Comparison of ENCODE assay signal across 29 mouse cellular contexts in the genomic region with DNA sequence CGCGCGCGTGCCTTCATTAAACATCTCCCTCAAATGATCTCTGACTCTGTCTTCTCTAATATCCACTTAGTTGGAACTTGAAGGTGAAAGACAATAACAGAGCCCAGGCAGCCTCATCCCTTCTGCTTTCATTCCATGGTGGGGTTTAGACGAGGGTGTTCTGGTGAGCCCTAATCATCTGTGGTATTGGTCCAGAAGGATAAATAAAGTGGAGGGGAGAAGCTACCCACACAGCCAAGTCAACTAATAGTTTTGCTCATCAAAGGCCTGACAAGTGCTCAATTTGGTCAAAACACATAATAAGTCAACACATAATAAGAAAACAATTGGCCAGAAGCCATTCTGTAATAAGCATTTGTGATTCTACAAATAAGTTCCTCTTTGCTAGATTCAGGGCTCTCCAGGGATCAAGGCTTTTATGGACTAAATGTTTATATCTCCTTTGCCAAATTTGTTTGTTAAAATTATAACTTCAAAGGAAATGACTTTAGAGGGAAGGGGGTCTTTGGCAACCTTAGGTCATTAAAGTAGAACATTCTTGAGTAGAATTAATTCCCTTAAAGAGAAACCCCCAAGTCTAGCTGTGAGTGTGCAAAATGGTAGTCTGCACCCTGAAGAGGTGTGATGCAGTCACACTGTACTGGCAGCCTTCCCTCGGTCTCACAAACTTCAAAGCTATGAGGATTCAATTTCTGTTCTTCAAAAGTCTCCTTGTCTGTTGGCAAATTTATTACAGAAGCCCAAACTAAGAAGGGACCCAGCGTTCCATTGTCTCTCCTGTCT.
"Had no signal": no experiment of that assay in that cellular context is flagged by ENCODE, and none has a peak within 500 bp of the region (broad histone marks: within the 10 kb centered on the region; RNA-seq: fewer than 3 reads in every experiment).

No protein-coding gene starts in this region.

- DNase-seq: layer of hippocampus, postnatal 36 days; left cerebral cortex, postnatal 4 days; liver; liver, embryonic 13.5 days; liver, postnatal 0 days; lung, adult 2 months; lung, postnatal 10 days; lung, postnatal 4 days; midbrain, embryonic 14.5 days had no signal

- H3K4me3 ChIP-seq: left cerebral cortex, adult 2 months; limb, embryonic 10.5 days; limb, embryonic 12.5 days; limb, embryonic 13.5 days; limb, embryonic 15.5 days; liver, embryonic 12.5 days; liver, embryonic 13.5 days; liver, embryonic 15.5 days; megakaryocyte, embryonic 14.5 days; midbrain, embryonic 10.5 days; midbrain, embryonic 12.5 days; midbrain, embryonic 13.5 days; midbrain, embryonic 15.5 days; myocyte; neural tube, embryonic 12.5 days had no signal

- H3K27ac ChIP-seq: left cerebral cortex, adult 2 months; limb, embryonic 10.5 days; limb, embryonic 12.5 days; limb, embryonic 13.5 days; limb, embryonic 15.5 days; liver, embryonic 12.5 days; liver, embryonic 13.5 days; liver, embryonic 14.5 days; liver, embryonic 15.5 days; macrophage; midbrain, embryonic 10.5 days; midbrain, embryonic 12.5 days; midbrain, embryonic 13.5 days; midbrain, embryonic 15.5 days; neural tube, embryonic 12.5 days had no signal

- H3K36me3 ChIP-seq: limb, embryonic 10.5 days; limb, embryonic 12.5 days; limb, embryonic 13.5 days; limb, embryonic 15.5 days; liver, embryonic 12.5 days; liver, embryonic 13.5 days; liver, embryonic 15.5 days; midbrain, embryonic 10.5 days; midbrain, embryonic 12.5 days; midbrain, embryonic 13.5 days; midbrain, embryonic 15.5 days; neural tube, embryonic 12.5 days had no signal

- H3K27me3 ChIP-seq: limb, embryonic 12.5 days; limb, embryonic 13.5 days; limb, embryonic 15.5 days; liver, embryonic 12.5 days; liver, embryonic 13.5 days; liver, embryonic 15.5 days; megakaryocyte, embryonic 14.5 days; midbrain, embryonic 12.5 days; midbrain, embryonic 13.5 days; midbrain, embryonic 15.5 days; neural tube, embryonic 12.5 days had no signal

- ATAC-seq: liver, embryonic 12.5 days; liver, postnatal 0 days; lung, postnatal 0 days; midbrain, embryonic 13.5 days; midbrain, embryonic 15.5 days; midbrain, embryonic 16.5 days had no signal

- H3K4me2 ChIP-seq: limb, embryonic 12.5 days; limb, embryonic 13.5 days; limb, embryonic 15.5 days; liver, embryonic 11.5 days; liver, embryonic 12.5 days; liver, embryonic 13.5 days; liver, embryonic 15.5 days; midbrain, embryonic 11.5 days; midbrain, embryonic 12.5 days; midbrain, embryonic 13.5 days; midbrain, embryonic 15.5 days; neural tube, embryonic 12.5 days had no signal

- H3K4me1 ChIP-seq: limb, embryonic 10.5 days; limb, embryonic 12.5 days; limb, embryonic 13.5 days; limb, embryonic 15.5 days; liver, embryonic 12.5 days; liver, embryonic 15.5 days; midbrain, embryonic 10.5 days; midbrain, embryonic 12.5 days; midbrain, embryonic 13.5 days; midbrain, embryonic 15.5 days; neural tube, embryonic 12.5 days had no signal

- H3K9me3 ChIP-seq: limb, embryonic 10.5 days; limb, embryonic 12.5 days; limb, embryonic 13.5 days; limb, embryonic 15.5 days; liver, embryonic 12.5 days; liver, embryonic 13.5 days; liver, embryonic 15.5 days; megakaryocyte, embryonic 14.5 days; midbrain, embryonic 10.5 days; midbrain, embryonic 12.5 days; midbrain, embryonic 13.5 days; midbrain, embryonic 15.5 days; neural tube, embryonic 12.5 days had no signal

- H3K9ac ChIP-seq: limb, embryonic 12.5 days; limb, embryonic 13.5 days; limb, embryonic 15.5 days; liver, embryonic 12.5 days; liver, embryonic 13.5 days; liver, embryonic 14.5 days; liver, embryonic 15.5 days; liver, postnatal 0 days; midbrain, embryonic 12.5 days; midbrain, embryonic 13.5 days; midbrain, embryonic 15.5 days; neural tube, embryonic 12.5 days had no signal
